Mouse (Mus musculus) hindbrain, embryonic 15.5 days (tissue): ENCODE data around the gene Pard3. TPM values are rescaled to one million over a fixed set of nuclear protein-coding genes. Genes with fewer than 3 reads are reported as not detected.

ENCODE experiments used
- ATAC-seq: fragments of 200-750 bp; cut with Nextera tagmentation; 2 replicates; pipeline ENCODE4 v1.8.0; 2017; ENCODE audit warnings: low read depth, moderate number of reproducible peaks, moderate TSS enrichment; ENCODE audit not compliant: low FRiP score
- H3K27ac ChIP-seq: fragments of 300-500 bp; sonication (generic); replicated peaks from 2 replicates; pipeline ENCODE4 v1.5.1; 2015; ENCODE audit warnings: mild to moderate bottlenecking, inconsistent platforms
- H3K27me3 ChIP-seq: fragments of 300-500 bp; sonication (generic); 2 replicates; pipeline ENCODE4 v1.6.1; 2015; ENCODE audit warnings: control low read depth, inconsistent platforms
- H3K36me3 ChIP-seq: fragments of 300-500 bp; sonication (generic); 2 replicates; pipeline ENCODE4 v1.6.1; 2015; ENCODE audit warnings: control low read depth, inconsistent platforms
- H3K4me1 ChIP-seq: fragments of 300-500 bp; sonication (generic); replicated peaks from 2 replicates; pipeline ENCODE4 v1.6.1; 2015; ENCODE audit warnings: control low read depth, inconsistent platforms
- H3K4me2 ChIP-seq: fragments of 300-500 bp; sonication (generic); 2 replicates; pipeline ENCODE4 v1.6.1; 2015; ENCODE audit warnings: moderate library complexity, mild to moderate bottlenecking, inconsistent platforms
- H3K4me3 ChIP-seq: fragments of 300-500 bp; sonication (generic); 2 replicates; pipeline ENCODE4 v1.5.1; 2015; ENCODE audit warnings: mild to moderate bottlenecking, inconsistent platforms
- H3K9ac ChIP-seq: fragments of 300-500 bp; sonication (generic); 2 replicates; pipeline ENCODE4 v1.6.1; 2015; ENCODE audit warnings: inconsistent platforms
- H3K9me3 ChIP-seq: fragments of 300-500 bp; sonication (generic); 2 replicates; pipeline ENCODE4 v1.6.1; 2016; ENCODE audit warnings: control low read depth, inconsistent platforms
- WGBS: fragments of 180-500 bp; shearing (Covaris S2); methylation state at CpG from one replicate; pipeline ENCODE4 v1.1.7; 2015; 5-methylcytosine and 5-hydroxymethylcytosine counted together
- polyA plus RNA-seq: library from polyadenylated mRNA; unstranded; fragments of >200 nt; fragmentation: Nextera tagmentation; extraction: Ambion mirVana; gene quantifications from 2 replicates; pipeline ENCODE4 v1.2.1, GENCODE M21; 2015

Pard3 gene
- polyA plus RNA-seq, 1 experiment from 2014 or later, result 18.2 TPM

DNA sequence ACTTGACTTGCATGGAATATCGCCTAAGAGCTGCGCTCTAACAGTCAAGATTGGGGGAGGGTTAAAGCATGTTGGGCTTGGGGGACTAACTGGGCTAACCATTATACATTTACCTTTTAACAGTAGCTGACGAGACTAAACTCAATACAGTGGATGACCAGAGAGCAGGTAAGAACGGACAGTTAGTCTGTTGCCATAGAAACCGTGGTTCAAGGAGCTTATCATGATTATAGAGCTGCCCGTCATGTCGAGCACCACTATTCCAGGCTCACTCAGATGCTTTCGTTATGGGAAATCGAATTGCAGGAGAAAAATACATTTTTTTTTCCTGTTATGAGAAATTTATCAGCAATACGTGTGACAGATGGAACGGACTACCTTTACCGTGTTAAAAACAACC lies 346.9 kb downstream of the Pard3 start:
- H3K9me3 ChIP-seq, result no peaks in the 10 kb centered on the region
- no peaks in the 10 kb centered on the region for H3K27me3 ChIP-seq
- no peaks in the 10 kb centered on the region for H3K36me3 ChIP-seq
- no peak overlapping the region for H3K27ac ChIP-seq
- H3K4me2 ChIP-seq, result no peak overlapping the region
- 0 out of 2 replicates have a peak, but pooled peaks have one; percentile 51 for ATAC-seq
- H3K9ac ChIP-seq, result no peak overlapping the region
- H3K4me3 ChIP-seq, result no peak overlapping the region
- 72% methylated on average over 12 of the region's 12 CpGs for WGBS
- 0 out of 2 replicates have a peak, but pooled peaks cover 4% of the 10 kb centered on the region for H3K4me1 ChIP-seq

DNA sequence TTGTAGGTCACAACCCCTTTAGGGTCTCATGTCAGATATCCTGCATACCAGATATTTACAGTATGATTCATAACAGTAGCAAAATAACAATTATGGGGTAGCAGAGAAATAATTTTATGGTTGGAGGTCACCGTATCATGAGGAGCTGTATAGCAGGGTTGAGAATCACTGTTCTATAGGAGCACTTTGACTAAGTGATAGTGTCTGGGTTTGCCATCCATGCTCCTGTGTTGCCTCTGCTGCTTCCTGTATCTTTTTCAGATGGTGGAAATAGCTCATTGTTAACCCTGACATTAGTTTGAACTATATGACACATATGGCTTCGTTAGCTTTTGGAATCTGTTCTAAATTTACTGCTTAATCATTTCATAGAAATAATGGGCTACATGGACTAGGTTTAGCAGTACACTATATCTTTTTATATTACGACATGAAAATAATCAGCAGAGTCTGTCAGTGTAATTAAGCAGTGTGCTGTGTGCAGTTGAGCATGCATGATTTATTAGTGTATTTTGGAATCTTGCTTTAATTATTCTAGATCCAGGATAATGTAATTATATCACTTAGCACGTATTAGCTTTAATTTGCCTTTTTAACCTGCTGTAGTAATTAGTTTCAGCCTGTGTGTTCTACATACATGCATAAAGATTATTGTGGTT lies 347.6 kb downstream of the Pard3 start:
- Histone ChIP-seq H3K27me3 (no peaks in the 10 kb centered on the region), H3K9me3 (no peaks in the 10 kb centered on the region), H3K27ac (no peak overlapping the region; the same call in 1 of the 2 replicates), H3K4me3 (no peak overlapping the region), H3K4me2 (no peak overlapping the region), H3K36me3 (no peaks in the 10 kb centered on the region), H3K9ac (no peak overlapping the region), H3K4me1 (0 out of 2 replicates have a peak, but pooled peaks cover 4% of the 10 kb centered on the region)
- 55% methylated on average over 4 of the region's 4 CpGs for WGBS
- no peak for ATAC-seq

DNA sequence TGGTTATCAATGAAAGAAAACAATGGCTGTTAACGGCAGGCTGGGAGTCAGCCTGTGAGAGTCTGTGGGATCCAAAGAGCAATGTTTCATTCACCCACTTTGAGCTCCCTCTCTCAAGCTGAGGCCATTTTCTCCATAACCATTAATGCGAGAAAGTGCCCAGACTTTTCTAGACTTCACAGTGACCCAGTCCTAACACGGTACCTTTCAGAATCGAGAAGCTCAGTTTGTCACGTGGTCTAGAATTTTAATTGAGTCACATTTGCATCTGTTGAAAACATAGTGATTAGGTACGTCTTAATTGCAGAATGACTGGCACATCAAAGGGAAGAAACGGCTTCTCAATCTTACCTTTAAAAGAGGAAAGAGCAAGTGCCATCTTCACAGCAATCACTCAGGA lies 359.3 kb downstream of the Pard3 start:
- no peak for ATAC-seq
- Histone ChIP-seq H3K4me1 (peaks cover 15% of the 10 kb centered on the region), H3K9me3 (no peaks in the 10 kb centered on the region), H3K27ac (peak overlapping the region; percentile 55), H3K27me3 (no peaks in the 10 kb centered on the region), H3K4me3 (no peak overlapping the region), H3K4me2 (no peak overlapping the region), H3K9ac (no peak overlapping the region), H3K36me3 (peaks cover 3% of the 10 kb centered on the region; the same call in 1 of the 2 replicates)
- WGBS, result 28% methylated on average over 7 of the region's 7 CpGs

DNA sequence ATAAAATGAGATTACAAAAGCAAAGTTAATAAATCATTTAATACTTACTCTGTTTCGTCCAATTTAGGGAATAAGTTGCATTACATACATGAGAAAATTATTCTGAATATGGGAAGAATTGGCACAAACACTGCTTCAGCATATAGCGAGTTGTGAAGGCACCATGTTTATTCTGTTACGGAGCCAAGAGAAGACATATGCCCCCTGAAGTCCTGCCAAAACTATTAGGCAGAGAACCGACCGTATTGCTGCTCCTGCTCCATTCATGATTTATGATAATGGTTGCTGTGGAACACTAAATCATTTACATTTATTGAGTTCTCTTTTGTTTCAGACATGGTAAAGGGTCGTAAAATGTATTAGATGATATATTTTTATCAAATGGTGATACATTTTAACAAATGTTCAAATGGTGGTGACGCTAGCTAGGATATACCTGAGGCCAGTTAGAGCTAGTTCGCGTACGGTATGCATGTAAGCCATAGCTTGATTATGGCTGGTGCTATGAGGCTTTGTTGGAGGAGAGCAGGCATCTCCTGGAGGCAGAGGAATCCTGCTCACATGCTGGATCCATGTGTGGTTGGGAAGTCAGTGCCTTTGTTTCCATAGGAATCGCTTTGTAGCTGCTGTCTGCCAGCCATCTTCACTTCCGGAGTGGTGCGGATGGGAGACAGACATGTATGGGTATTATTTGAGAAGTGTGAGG lies 360.7 kb downstream of the Pard3 start:
- ATAC-seq, result no peak
- WGBS, result 69% methylated on average over 13 of the region's 13 CpGs

DNA sequence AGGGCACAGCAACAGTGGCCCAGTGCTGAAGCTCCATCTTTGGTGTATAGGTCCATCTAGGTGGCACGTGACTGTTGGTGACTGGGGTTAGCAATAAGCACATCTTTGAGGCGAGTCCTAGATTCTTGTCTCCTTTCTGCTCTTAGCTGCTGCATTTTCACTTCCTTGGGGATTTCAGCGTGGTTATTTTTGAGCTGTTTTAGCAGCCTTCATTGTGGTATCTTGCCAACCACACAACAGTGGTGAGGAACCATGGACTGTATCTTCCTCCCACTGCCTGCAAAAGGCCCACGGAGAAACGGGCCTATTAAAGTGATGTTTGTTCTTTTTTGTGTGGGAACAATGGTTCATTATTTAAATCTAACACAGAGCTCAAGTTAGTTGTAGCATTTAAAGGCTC lies 363.2 kb downstream of the Pard3 start:
- Histone ChIP-seq H3K9ac (no peak overlapping the region), H3K27ac (0 out of 2 replicates have a peak overlapping the region, but pooled peaks have one; percentile 15), H3K27me3 (no peaks in the 10 kb centered on the region), H3K36me3 (peaks cover 3% of the 10 kb centered on the region; the same call in 1 of the 2 replicates), H3K4me2 (no peak overlapping the region), H3K9me3 (no peaks in the 10 kb centered on the region), H3K4me3 (no peak overlapping the region), H3K4me1 (peaks cover 18% of the 10 kb centered on the region)
- 65% methylated on average over 5 of the region's 5 CpGs for whole genome bisulfite sequencing
- no peak for ATAC-seq

More for the DNA sequence above, 360.7 kb downstream of the Pard3 start:
- Histone ChIP-seq H3K27ac (no peak overlapping the region), H3K9me3 (no peaks in the 10 kb centered on the region), H3K36me3 (peaks cover 3% of the 10 kb centered on the region; the same call in 1 of the 2 replicates), H3K4me2 (no peak overlapping the region), H3K9ac (no peak overlapping the region), H3K4me1 (peaks cover 18% of the 10 kb centered on the region), H3K27me3 (no peaks in the 10 kb centered on the region), H3K4me3 (no peak overlapping the region)

DNA sequence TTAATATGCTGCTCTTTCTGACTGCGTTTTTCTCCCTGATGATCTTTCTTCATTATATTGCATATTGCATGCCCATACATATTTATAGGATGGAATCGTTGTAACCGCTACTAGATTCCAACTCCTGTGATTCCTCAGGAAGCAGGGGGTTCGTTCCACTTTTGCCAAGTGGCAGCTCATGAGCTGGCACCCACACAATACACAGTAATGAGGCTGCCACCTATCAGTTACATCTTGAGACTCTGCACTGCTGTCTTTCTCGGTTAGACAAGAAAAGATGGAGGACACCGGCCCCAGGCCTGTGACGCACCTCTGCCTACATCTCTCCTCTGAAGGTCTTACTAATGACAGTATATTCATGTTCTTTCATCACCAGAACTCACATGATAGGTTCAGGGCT lies 364.3 kb downstream of the Pard3 start:
- no peak for ATAC-seq
- 68% methylated on average over 7 of the region's 7 CpGs for WGBS
- no peak overlapping the region for H3K4me3 ChIP-seq

DNA sequence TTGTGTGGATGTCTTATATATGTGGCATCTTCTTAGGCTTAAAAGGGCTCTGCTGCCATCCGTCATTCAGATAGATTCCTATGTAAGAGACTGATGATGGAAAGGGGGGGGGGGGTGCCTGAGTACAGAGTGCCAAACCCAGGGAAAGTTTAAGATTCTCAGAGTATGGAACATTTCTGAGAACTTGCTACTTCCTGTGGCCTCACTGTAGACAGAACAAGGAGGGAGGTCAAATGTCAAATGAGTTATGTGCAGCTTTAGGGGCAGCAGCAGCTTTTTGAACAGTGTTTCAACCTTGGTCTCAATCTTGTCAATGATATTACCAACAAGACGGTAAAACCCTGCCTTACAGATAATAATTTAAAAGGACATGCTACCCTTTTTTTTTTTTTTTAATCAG lies 367.5 kb downstream of the Pard3 start:
- Histone ChIP-seq H3K9me3 (no peaks in the 10 kb centered on the region), H3K36me3 (peaks cover 3% of the 10 kb centered on the region; the same call in 1 of the 2 replicates), H3K27me3 (no peaks in the 10 kb centered on the region), H3K4me2 (no peak overlapping the region), H3K27ac (no peak overlapping the region), H3K4me3 (no peak overlapping the region), H3K9ac (no peak overlapping the region), H3K4me1 (0 out of 2 replicates have a peak, but pooled peaks cover 4% of the 10 kb centered on the region)
- WGBS, result 78% methylated on average over 2 of the region's 2 CpGs
- ATAC-seq, result no peak

More for the DNA sequence above, 364.3 kb downstream of the Pard3 start:
- Histone ChIP-seq H3K27ac (no peak overlapping the region), H3K4me2 (no peak overlapping the region), H3K36me3 (peaks cover 3% of the 10 kb centered on the region; the same call in 1 of the 2 replicates), H3K9ac (no peak overlapping the region), H3K4me1 (peaks cover 13% of the 10 kb centered on the region; the same call in 1 of the 2 replicates), H3K27me3 (no peaks in the 10 kb centered on the region), H3K9me3 (no peaks in the 10 kb centered on the region)

DNA sequence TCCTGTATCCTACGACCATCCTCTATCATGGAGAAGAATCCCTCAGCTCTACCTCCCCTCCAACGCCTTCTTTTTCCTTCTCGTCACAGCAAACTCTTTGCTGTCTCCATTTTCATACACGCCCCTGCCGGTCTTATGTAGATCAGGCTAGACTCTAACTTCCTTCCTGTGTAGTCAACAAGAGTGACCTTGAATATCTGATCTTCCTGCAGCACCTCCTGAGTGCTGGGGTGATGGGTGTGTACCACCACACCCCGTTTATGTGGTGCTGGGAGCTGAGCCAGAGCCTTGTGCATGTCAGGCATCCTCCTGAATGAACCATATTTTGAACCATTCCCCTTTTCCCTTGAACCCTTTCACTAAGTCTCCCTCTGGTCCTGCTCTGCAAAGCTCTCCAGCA lies 372.3 kb downstream of the Pard3 start:
- H3K36me3 ChIP-seq, result no peaks in the 10 kb centered on the region
- no peak overlapping the region for H3K4me3 ChIP-seq
- H3K9me3 ChIP-seq, result no peaks in the 10 kb centered on the region
- H3K4me2 ChIP-seq, result no peak overlapping the region
- H3K27ac ChIP-seq, result no peak overlapping the region
- H3K9ac ChIP-seq, result no peak overlapping the region
- ATAC-seq, result no peak
- H3K4me1 ChIP-seq, result peaks cover 19% of the 10 kb centered on the region
- WGBS, result 92% methylated on average over 6 of the region's 6 CpGs
- no peaks in the 10 kb centered on the region for H3K27me3 ChIP-seq

DNA sequence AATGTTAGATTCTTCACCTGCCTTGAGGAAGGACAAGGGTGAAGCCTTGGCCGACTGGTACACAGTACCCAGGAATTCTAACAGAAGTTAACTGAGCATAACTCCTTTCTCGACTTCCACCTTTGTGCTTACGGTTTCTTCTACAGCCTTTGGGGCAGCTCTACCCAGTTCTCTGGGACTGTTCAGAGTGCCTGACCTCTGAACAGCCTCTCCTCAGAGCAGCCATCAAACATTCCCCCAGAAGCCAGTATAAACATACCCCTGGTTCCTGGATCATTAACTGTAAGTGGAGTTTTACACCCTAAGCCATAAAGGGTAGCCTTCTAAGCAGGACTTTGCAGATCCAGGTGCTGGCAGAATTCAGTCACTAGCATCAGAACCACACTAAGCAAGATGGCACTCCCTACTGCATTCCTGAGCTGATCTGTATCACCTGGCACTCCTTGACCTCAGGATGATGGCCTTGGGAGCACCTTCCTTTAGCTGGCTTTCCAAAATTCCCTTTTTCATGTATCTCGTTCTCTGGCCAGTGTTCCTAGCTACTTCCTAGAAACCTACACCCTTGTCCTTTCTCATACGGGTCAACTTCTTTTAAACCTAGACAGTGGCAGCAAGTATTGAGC lies 374.0 kb downstream of the Pard3 start:
- Histone ChIP-seq H3K27ac (no peak overlapping the region), H3K36me3 (no peaks in the 10 kb centered on the region), H3K4me3 (no peak overlapping the region), H3K4me1 (peaks cover 19% of the 10 kb centered on the region), H3K4me2 (no peak overlapping the region), H3K9me3 (no peaks in the 10 kb centered on the region), H3K27me3 (no peaks in the 10 kb centered on the region), H3K9ac (no peak overlapping the region)
- no peak for ATAC-seq
- 93% methylated on average over 5 of the region's 5 CpGs for WGBS

DNA sequence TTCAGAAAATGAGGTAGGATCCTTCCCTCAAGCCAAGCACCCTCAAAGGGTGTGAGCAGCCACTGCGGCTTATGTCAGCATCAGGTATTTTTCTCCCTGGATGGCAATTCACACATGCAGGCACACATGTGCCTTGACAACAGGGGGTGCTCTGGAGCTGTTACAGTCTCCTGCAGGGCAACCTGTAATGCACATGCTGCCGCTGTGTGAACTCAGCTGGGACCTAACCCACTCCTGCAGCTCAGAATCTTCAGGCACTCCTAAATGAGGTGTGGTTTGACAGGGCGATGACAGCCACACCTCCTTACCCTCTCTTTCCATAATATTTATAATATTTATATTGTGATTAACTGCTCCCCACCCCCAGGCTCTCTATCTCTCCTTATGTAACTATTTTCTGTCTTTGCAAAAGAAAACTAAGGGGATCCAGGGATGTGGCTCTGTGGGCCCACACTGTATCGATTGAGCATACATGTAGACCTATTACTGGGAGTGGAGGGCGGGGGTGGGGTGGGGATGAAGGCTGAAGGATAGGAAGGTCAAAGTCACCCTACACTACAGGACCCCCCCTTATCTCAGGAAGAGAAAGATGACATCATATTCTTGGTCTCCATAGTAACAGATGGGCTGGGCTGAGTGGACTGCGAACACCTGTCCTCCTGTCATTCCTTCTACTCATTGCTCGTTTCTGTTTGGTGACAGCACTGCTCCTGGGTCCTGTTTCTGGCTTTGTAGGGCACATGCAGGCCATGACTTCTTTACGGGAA lies 375.1 kb downstream of the Pard3 start:
- no peaks in the 10 kb centered on the region for H3K36me3 ChIP-seq
- 71% methylated on average over 8 of the region's 8 CpGs for WGBS
- H3K27me3 ChIP-seq, result no peaks in the 10 kb centered on the region
- no peak overlapping the region for H3K4me3 ChIP-seq
- no peaks in the 10 kb centered on the region for H3K9me3 ChIP-seq
- H3K4me1 ChIP-seq, result peaks cover 19% of the 10 kb centered on the region
- ATAC-seq, result peak; percentile 46
- H3K4me2 ChIP-seq, result peak overlapping the region; percentile 9; the same call in 1 of the 2 replicates
- H3K27ac ChIP-seq, result peak overlapping the region; percentile 57; the same call in 1 of the 2 replicates
- no peak overlapping the region for H3K9ac ChIP-seq

DNA sequence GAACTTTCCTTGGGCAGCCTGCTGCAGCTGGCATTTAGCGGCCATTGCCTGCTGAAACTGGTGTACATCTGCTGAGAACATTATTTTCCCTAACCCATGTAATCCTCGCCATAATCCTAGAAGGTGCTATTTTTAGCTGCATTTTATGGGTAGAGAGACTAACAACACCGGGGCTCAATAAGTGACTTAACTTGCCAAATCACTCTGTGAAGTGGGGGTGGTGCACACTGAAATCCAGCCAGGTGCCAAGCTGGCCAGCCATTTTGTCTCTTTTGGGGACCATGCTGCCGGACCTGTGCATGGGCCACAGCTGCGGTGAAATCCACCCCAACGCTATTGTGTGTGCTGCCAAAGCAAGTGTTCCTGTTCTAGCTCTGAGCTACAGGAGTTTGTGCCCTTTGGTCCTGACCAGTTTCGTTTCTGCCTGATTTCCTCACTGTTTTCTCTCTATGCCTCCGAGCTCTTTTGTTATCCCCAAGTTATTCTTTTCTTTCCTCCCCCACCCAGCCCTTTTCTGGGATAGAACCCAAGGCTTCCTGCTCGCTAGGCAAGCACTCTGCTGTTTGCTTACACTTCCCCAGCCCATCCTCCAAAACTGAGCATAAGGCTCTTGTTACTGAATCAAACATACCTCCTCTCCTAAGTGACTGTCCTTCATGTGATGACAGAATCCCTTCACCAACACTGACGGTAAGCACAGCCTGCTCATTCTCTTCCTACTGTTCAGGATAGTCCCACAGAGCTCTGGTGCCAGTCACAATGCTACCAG lies 375.9 kb downstream of the Pard3 start:
- no peak overlapping the region for H3K4me3 ChIP-seq
- 37% methylated on average over 10 of the region's 10 CpGs for WGBS
- peak overlapping the region; percentile 57 for H3K27ac ChIP-seq
- H3K9me3 ChIP-seq, result no peaks in the 10 kb centered on the region
- no peaks in the 10 kb centered on the region for H3K36me3 ChIP-seq
- H3K4me1 ChIP-seq, result peaks cover 19% of the 10 kb centered on the region
- peak; percentile 24; the same call in 1 of the 2 replicates for ATAC-seq
- H3K4me2 ChIP-seq, result peak overlapping the region; percentile 9; the same call in 1 of the 2 replicates
- no peaks in the 10 kb centered on the region for H3K27me3 ChIP-seq
- H3K9ac ChIP-seq, result no peak overlapping the region
